Mouse (Mus musculus) hindbrain, embryonic 13.5 days (tissue): ENCODE results near the gene Slc1a1. TPM values are rescaled to one million over a fixed set of nuclear protein-coding genes. Genes with fewer than 3 reads are reported as not detected.
A peak's percentile ranks its signal among the peaks of the same experiment; 100 is the strongest.

Experiments
- ATAC-seq: fragments of 200-750 bp; cut with Nextera tagmentation; 2 replicates; pipeline ENCODE4 v1.8.0; 2017; ENCODE audit warnings: moderate TSS enrichment; ENCODE audit not compliant: low FRiP score
- H3K27ac ChIP-seq: fragments of 300-500 bp; sonication (generic); 2 replicates; pipeline ENCODE4 v1.5.1; 2015; ENCODE audit warnings: inconsistent platforms, mild to moderate bottlenecking, moderate library complexity
- H3K27me3 ChIP-seq: fragments of 300-500 bp; sonication (generic); 2 replicates; pipeline ENCODE4 v1.6.1; 2015; ENCODE audit warnings: mild to moderate bottlenecking, inconsistent platforms
- H3K36me3 ChIP-seq: fragments of 300-500 bp; sonication (generic); 2 replicates; pipeline ENCODE4 v1.6.1; 2015; ENCODE audit warnings: mild to moderate bottlenecking, inconsistent platforms
- H3K4me1 ChIP-seq: fragments of 300-500 bp; sonication (generic); replicated peaks from 2 replicates; pipeline ENCODE4 v1.6.1; 2015; ENCODE audit warnings: inconsistent platforms
- H3K4me2 ChIP-seq: fragments of 300-500 bp; sonication (generic); 2 replicates; pipeline ENCODE4 v1.6.1; 2015; ENCODE audit warnings: inconsistent platforms, mild to moderate bottlenecking, moderate library complexity
- H3K4me3 ChIP-seq: fragments of 300-500 bp; sonication (generic); 2 replicates; pipeline ENCODE4 v1.5.1; 2015; ENCODE audit warnings: mild to moderate bottlenecking, inconsistent platforms
- H3K9ac ChIP-seq: fragments of 300-500 bp; sonication (generic); 2 replicates; pipeline ENCODE4 v1.6.1; 2015; ENCODE audit warnings: mild to moderate bottlenecking, inconsistent platforms
- H3K9me3 ChIP-seq: fragments of 300-500 bp; sonication (generic); 2 replicates; pipeline ENCODE4 v1.6.1; 2016; ENCODE audit warnings: inconsistent platforms
- WGBS: fragments of 180-500 bp; shearing (Covaris S2); methylation state at CpG from one replicate; pipeline ENCODE4 v1.1.7; 2015; 5-methylcytosine and 5-hydroxymethylcytosine counted together
- polyA plus RNA-seq: library from polyadenylated mRNA; unstranded; fragments of >200 nt; fragmentation: Nextera tagmentation; extraction: Ambion mirVana; gene quantifications from 2 replicates; pipeline ENCODE4 v1.2.1, GENCODE M21; 2015

Slc1a1 gene
- polyA plus RNA-seq = 22.1 and 23.0 TPM in 2 replicates

- Histone ChIP-seq H3K36me3 (no peaks in the 10 kb centered on the region), H3K9me3 (0 out of 2 replicates have a peak, but pooled peaks cover 8% of the 10 kb centered on the region), H3K27me3 (peaks cover 25% of the 10 kb centered on the region), H3K4me1 (peaks cover 19% of the 10 kb centered on the region), H3K9ac (peak within 1 kb of the TSS; percentile 79), H3K27ac (peak within 1 kb of the TSS; percentile 83), H3K4me3 (peak within 1 kb of the TSS; percentile 66), H3K4me2 (peak within 1 kb of the TSS; percentile 82)
- WGBS = under 1% methylated on average over 52 of the region's 68 CpGs
- ATAC-seq = peak; percentile 91
Measured at GRCm38 (mm10) chr19:28834798-28835499, at the start of gene Slc1a1. Gene Slc1a1 (plus strand): TSS chr19:28835049.

- WGBS = 84% methylated on average over 1 of the region's 1 CpGs
- H3K36me3 ChIP-seq = no peaks in the 10 kb centered on the region
- no peaks in the 10 kb centered on the region for H3K9me3 ChIP-seq
- ATAC-seq = no peak
- no peak overlapping the region for H3K4me3 ChIP-seq
- no peaks in the 10 kb centered on the region for H3K4me1 ChIP-seq
- no peak overlapping the region for H3K9ac ChIP-seq
- no peak overlapping the region for H3K27ac ChIP-seq
- no peaks in the 10 kb centered on the region for H3K27me3 ChIP-seq
- no peak overlapping the region for H3K4me2 ChIP-seq
Measured at GRCm38 (mm10) chr19:28790196-28790595, 44.7 kb upstream of the Slc1a1 start.

- no peaks in the 10 kb centered on the region for H3K4me1 ChIP-seq
- no peak overlapping the region for H3K27ac ChIP-seq
- H3K4me2 ChIP-seq = no peak overlapping the region
- ATAC-seq = no peak
- H3K27me3 ChIP-seq = no peaks in the 10 kb centered on the region
- no peaks in the 10 kb centered on the region for H3K36me3 ChIP-seq
- no peak overlapping the region for H3K9ac ChIP-seq
- WGBS = 86% methylated on average over 2 of the region's 2 CpGs
- H3K4me3 ChIP-seq = no peak overlapping the region
- H3K9me3 ChIP-seq = no peaks in the 10 kb centered on the region
Measured at GRCm38 (mm10) chr19:28793307-28793706, 41.5 kb upstream of the Slc1a1 start.

- H3K4me3 ChIP-seq = no peak overlapping the region
- H3K36me3 ChIP-seq = no peaks in the 10 kb centered on the region
- no peak overlapping the region for H3K27ac ChIP-seq
- ATAC-seq = no peak
- H3K9ac ChIP-seq = no peak overlapping the region
- no peaks in the 10 kb centered on the region for H3K27me3 ChIP-seq
- no peaks in the 10 kb centered on the region for H3K4me1 ChIP-seq
- H3K4me2 ChIP-seq = no peak overlapping the region
- no peaks in the 10 kb centered on the region for H3K9me3 ChIP-seq
- WGBS = 61% methylated on average over 5 of the region's 5 CpGs
Measured at GRCm38 (mm10) chr19:28796146-28796848, 38.6 kb upstream of the Slc1a1 start.

GRCm38 (mm10) chr19:28796966-28797365 lies 37.9 kb upstream of the Slc1a1 start:
- no peak overlapping the region for H3K4me3 ChIP-seq
- no peak for ATAC-seq
- no peak overlapping the region for H3K4me2 ChIP-seq
- no peaks in the 10 kb centered on the region for H3K27me3 ChIP-seq
- no peaks in the 10 kb centered on the region for H3K4me1 ChIP-seq
- no peak overlapping the region for H3K9ac ChIP-seq
- 69% methylated on average over 1 of the region's 1 CpGs for WGBS
- H3K27ac ChIP-seq = no peak overlapping the region
- no peaks in the 10 kb centered on the region for H3K9me3 ChIP-seq
- H3K36me3 ChIP-seq = no peaks in the 10 kb centered on the region

- H3K4me1 ChIP-seq = no peaks in the 10 kb centered on the region
- no peaks in the 10 kb centered on the region for H3K27me3 ChIP-seq
- no peak overlapping the region for H3K9ac ChIP-seq
- H3K36me3 ChIP-seq = no peaks in the 10 kb centered on the region
- ATAC-seq = no peak
- no peak overlapping the region for H3K4me3 ChIP-seq
- H3K9me3 ChIP-seq = no peaks in the 10 kb centered on the region
- no peak overlapping the region for H3K4me2 ChIP-seq
- H3K27ac ChIP-seq = no peak overlapping the region
- 90% methylated on average over 6 of the region's 6 CpGs for WGBS
Measured at GRCm38 (mm10) chr19:28797611-28798010, 37.2 kb upstream of the Slc1a1 start.

- H3K4me2 ChIP-seq = no peak overlapping the region
- no peaks in the 10 kb centered on the region for H3K4me1 ChIP-seq
- H3K9ac ChIP-seq = no peak overlapping the region
- no peak overlapping the region for H3K27ac ChIP-seq
- no peaks in the 10 kb centered on the region for H3K27me3 ChIP-seq
- H3K9me3 ChIP-seq = no peaks in the 10 kb centered on the region
- no peak overlapping the region for H3K4me3 ChIP-seq
- WGBS = 40% methylated on average over 6 of the region's 6 CpGs
- no peaks in the 10 kb centered on the region for H3K36me3 ChIP-seq
- no peak for ATAC-seq
Measured at GRCm38 (mm10) chr19:28800448-28800847, 34.4 kb upstream of the Slc1a1 start.

GRCm38 (mm10) chr19:28806276-28806675 lies 28.6 kb upstream of the Slc1a1 start:
- H3K4me3 ChIP-seq = no peak overlapping the region
- ATAC-seq = no peak
- H3K4me2 ChIP-seq = no peak overlapping the region
- 93% methylated on average over 6 of the region's 6 CpGs for WGBS
- H3K27ac ChIP-seq = no peak overlapping the region
- H3K36me3 ChIP-seq = no peaks in the 10 kb centered on the region
- H3K9ac ChIP-seq = no peak overlapping the region
- no peaks in the 10 kb centered on the region for H3K4me1 ChIP-seq
- no peaks in the 10 kb centered on the region for H3K9me3 ChIP-seq
- no peaks in the 10 kb centered on the region for H3K27me3 ChIP-seq

- Histone ChIP-seq H3K4me3 (no peak overlapping the region), H3K27ac (no peak overlapping the region), H3K4me2 (no peak overlapping the region), H3K27me3 (no peaks in the 10 kb centered on the region), H3K9me3 (no peaks in the 10 kb centered on the region), H3K4me1 (no peaks in the 10 kb centered on the region), H3K9ac (no peak overlapping the region), H3K36me3 (no peaks in the 10 kb centered on the region)
- WGBS = 94% methylated on average over 11 of the region's 11 CpGs
- ATAC-seq = no peak
Measured at GRCm38 (mm10) chr19:28806821-28807496, 27.9 kb upstream of the Slc1a1 start.

- Histone ChIP-seq H3K4me1 (no peaks in the 10 kb centered on the region), H3K9me3 (no peaks in the 10 kb centered on the region), H3K4me2 (no peak overlapping the region), H3K36me3 (no peaks in the 10 kb centered on the region), H3K4me3 (no peak overlapping the region), H3K27me3 (no peaks in the 10 kb centered on the region), H3K9ac (no peak overlapping the region), H3K27ac (no peak overlapping the region)
- ATAC-seq = no peak
- 75% methylated on average over 2 of the region's 2 CpGs for WGBS
Measured at GRCm38 (mm10) chr19:28807497-28807871, 27.4 kb upstream of the Slc1a1 start.

GRCm38 (mm10) chr19:28818286-28818685 lies 16.6 kb upstream of the Slc1a1 start:
- Histone ChIP-seq H3K9me3 (peaks cover 6% of the 10 kb centered on the region), H3K4me1 (no peaks in the 10 kb centered on the region), H3K4me3 (no peak overlapping the region), H3K36me3 (no peaks in the 10 kb centered on the region), H3K9ac (no peak overlapping the region), H3K4me2 (no peak overlapping the region), H3K27ac (no peak overlapping the region), H3K27me3 (no peaks in the 10 kb centered on the region)
- 85% methylated on average over 4 of the region's 4 CpGs for whole genome bisulfite sequencing
- ATAC-seq = no peak

- Histone ChIP-seq H3K9me3 (0 out of 2 replicates have a peak, but pooled peaks cover 8% of the 10 kb centered on the region), H3K4me2 (peak overlapping the region; percentile 42), H3K27me3 (0 out of 2 replicates have a peak, but pooled peaks cover 7% of the 10 kb centered on the region), H3K4me3 (peak overlapping the region; percentile 7; the same call in 1 of the 2 replicates), H3K9ac (0 out of 2 replicates have a peak overlapping the region, but pooled peaks have one; percentile 44), H3K36me3 (no peaks in the 10 kb centered on the region), H3K27ac (no peak overlapping the region), H3K4me1 (0 out of 2 replicates have a peak, but pooled peaks cover 6% of the 10 kb centered on the region)
- 22% methylated on average over 15 of the region's 15 CpGs for WGBS
- ATAC-seq = 0 out of 2 replicates have a peak, but pooled peaks have one; percentile 36
Measured at GRCm38 (mm10) chr19:28827697-28828328, 7.0 kb upstream of the Slc1a1 start.
